Mouse (Mus musculus) spleen, adult 12 weeks (tissue): Measurements from ENCODE around the gene Eva1b.

Experiments used
- DNase-seq: peaks from one replicate; pipeline ENCODE4 v3.0.0; 2022; ENCODE audit warnings: low spot score

Gene Eva1b

DNA sequence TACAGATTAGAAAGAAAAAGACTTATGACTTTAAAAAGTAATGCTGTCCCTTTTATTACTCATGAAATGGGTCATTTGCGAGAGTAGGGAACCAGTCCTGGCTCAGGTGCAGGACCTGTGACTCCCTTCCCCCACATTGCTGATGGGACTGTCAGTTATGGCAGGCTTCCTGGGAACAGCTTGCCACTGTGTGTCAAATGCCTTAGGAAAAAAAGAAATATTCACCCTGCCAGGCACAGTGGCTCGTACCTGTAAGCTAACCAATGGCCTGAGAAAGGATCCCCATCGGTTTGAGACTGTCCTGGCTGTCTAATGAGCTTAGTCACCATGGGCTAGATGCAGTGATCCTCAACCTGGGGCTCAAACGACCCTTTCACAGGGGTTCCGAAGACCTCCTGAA is 27.5 kb upstream of the Eva1b start:
- no peak for DNase-seq

DNA sequence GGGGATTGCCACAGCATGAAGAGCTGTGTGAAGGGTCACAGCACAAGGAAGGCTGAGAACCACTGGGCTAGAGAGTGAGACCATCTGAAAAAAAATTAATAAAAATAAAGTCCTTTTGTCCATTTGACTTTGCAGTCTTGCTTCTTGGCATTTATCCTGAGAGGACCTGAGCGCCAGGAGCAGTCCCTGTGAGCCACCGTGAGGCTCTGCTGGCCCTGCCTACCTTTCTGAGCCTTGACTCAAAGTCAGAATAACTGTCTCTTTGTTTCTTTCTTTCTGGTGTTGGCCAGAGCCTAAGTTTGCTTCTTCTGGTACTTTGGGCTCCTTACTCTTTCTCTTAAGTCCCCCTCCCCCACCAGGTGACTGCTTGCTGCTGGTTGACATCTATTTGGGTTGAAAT is 27.0 kb upstream of the Eva1b start:
- DNase-seq, result no peak

DNA sequence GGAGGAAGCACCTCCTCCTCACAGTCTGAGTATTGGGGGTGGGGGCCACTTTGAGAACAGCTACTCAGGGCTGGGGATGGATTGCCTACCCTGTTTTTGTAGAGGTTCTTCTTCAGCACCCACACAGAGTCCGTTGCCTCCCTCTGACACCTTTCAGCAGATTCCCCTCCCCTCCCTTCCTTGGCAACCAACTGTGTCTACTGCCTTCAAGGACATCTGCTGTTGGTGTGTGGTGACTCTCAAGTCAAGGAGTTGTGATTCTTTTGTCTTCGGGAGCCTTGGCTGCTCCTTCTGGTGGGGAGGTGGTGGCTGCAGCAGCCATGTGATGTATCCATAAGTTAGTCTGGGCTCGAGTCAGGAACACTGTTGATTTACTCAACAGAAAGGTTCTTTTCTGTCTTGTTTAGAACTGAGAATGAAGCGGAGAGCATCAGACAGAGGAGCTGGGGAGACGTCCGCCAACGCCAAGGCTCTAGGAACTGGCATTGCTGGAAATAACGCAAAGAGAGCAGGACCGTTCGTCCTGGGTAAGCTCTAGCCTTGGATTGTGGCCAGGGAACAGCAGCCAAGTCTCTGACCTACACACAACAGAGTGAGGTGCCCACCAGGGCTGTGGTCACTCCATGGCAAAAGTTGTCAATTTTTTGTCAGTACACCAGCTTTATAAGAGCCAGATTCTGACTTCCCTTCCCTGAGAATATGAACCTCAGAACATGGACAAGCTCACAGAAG is 24.1 kb upstream of the Eva1b start:
- no peak for DNase-seq

DNA sequence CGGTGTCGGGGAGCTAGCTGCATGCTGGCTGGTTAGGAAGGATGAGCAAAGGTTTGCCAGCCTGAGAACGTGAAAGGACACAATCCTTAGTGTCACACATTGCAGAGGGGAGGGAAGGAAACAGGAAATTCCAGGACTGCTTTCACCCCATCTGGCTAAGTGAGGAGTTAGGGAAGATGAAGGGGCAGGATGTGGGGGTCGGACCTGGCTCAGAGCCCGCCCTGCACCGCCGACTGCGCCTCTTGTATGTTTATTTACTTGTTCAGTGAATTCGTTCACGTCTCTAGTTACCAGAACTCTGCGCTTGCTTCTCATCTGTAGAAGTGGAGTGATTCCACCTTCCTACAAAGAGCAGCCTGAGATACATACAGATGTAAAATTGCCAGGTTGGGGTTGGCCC is 17.0 kb upstream of the Eva1b start:
- no peak for DNase-seq

DNA sequence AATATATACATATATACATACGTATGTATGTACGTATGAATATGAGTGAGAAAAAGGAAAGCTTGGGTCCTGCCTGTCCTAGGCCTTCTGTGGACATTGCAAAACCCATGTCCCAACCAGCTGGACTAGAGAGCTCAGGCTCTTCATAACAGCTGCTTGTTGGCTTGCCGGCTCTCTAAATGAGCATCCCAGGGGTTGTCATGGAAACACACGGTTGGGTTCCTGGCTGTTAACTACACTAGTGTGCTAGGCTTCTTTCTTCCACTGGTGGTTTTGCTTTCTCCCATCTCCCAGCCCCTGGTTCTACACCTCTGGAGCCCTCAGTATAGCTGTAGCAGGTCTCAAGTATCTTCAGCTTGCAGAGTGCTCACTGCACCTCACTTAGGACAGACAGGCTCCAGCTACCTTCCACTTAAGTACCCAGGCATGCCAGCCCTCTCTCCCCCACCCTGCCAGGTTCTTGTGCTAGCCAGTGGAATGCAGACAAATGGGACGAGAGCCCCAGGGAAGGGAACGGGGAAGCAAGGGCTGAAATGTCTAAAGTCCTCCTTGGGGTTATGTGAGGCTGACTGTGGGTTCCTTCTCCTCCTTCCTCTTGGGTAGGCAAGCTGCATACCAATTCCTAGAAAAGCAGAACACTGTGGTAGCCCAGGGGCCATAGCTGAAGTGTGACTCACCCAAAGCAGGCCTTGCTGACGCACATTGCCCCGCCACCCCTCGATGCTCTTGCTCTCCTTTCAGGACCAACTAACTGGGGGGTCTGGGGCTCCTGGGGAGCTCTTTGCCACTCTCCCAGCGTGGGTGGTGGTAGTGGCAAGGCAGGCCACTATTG is 16.0 kb upstream of the Eva1b start:
- no peak for DNase-seq

DNA sequence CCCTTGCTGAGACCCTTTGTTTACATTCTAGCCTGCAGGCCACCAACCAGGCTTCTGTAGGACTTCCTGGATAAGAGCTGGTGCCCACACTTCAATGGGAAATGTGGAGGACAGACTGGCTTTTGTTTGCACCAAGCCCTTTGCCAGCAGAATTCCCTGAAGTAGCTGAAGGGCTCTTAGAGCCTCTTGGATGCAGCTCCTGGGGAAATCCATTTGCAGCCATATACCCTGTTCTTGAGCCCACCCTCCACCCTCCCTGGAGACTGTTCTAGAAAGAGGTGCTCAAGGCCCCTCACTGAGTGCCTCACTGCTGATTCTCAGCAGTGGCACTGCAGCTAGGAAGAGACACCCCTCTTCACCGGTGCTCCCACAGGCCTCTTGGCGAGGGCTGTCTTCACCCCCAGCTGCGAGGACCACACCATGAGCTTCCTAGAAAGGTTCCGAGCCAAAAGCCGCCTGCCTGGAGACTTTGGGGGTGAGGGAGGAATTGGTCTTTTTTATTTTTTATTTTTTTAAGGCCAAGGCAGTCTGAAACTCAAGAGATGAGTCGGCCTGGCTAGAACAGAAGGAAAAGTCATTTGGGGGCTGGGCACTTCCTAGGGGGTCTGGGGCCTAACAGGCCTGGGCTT is 14.8 kb upstream of the Eva1b start:
- DNase-seq, result no peak

DNA sequence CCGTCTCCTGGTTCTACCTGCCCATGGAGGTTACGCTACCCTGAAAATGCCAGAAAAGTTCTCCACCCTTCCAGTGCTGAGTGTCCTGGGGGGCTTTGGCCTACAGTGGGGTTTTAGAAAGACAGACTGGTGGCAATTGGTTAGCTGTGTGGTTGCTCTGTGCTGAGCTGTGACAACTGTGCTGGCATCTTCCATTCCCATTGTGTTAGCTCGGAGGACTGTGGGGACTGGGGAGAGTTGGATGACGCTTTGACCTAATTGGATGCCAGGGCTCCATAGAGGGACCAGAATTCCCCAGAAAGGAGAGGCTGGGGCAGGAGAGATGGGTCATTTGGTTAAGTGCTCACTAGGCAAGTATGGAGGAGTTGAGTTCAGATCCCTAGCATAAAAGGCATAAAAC is 13.3 kb upstream of the Eva1b start:
- DNase-seq, result no peak

DNA sequence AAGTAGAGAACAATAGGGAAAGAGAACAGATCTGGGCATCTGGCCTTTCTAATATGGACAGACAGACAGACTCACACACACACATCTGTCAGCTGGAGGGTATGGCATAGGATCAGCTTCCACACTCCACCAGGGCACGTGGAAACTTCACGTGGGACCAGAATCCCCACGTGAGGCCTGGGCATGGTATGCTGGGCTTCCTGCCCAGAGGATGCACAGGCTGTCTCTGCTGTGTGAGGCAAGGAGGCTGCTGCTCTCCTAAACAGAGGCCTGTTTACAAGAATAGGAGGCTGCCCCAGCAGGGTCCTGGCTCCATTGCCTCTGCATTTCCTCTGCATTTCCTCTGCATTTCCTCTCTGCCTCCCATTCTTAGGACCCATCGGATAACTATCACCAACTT is 12.9 kb upstream of the Eva1b start:
- DNase-seq, result no peak

DNA sequence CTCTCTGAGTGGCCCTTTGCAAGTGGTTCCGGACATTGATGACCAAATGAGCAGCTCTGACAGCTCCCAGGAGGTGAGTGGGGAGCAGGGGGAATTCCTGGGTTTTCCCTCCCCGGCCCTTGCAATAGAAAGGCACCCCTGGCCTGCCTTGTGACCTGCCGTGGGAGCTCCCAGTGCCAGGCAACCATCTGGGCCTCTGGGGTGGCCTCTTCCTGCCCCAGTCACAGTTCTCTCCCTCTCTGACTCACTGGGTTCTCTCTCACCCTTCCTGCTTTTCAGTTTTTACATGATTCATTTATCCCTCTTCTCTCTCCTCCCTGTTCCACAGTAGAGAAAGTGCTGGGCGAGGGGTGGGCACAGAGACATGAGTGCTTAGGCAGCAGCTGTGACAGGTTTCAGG is 9.8 kb upstream of the Eva1b start:
- no peak for DNase-seq

DNA sequence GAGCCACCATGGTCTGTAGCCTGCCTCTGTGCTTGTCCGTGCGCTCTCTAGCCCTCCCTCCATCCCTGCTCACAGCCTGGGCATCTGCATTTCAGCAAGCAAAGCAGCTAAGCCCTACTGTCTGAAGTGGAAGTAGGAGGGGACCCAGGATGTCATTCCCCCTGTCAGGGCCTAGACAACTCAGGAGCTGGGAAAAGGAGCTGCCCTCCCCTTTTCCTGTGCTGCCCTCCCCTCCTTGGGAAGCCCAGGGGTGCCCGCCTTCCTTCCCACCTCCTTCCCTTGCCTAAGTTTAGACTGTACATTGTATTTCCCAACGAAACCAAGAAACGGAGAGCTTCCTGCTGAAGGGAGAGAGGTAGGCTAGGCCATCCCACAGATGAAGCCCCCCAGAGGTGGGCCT is 6.5 kb upstream of the Eva1b start:
- no peak for DNase-seq

DNA sequence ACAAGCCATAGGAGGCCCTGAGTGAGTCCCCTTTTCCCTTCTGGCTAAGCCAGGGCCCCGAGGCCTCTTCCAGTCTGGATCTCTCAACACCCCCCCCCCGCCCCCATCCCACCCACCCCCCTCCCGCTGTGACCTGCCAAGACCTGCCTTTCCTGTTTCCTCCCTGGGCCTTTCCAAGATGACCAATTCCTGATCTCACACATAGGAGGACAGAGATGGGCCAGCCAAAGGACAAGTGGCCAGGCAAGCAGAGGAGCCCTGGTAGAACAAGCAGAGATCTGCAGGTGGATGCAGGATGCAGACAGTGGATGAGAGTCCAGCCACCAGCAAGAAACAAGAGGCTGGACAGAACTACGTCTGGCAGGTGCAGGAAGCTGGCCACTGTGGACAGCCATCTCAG is 2.1 kb upstream of the Eva1b start:
- no peak for DNase-seq

DNA sequence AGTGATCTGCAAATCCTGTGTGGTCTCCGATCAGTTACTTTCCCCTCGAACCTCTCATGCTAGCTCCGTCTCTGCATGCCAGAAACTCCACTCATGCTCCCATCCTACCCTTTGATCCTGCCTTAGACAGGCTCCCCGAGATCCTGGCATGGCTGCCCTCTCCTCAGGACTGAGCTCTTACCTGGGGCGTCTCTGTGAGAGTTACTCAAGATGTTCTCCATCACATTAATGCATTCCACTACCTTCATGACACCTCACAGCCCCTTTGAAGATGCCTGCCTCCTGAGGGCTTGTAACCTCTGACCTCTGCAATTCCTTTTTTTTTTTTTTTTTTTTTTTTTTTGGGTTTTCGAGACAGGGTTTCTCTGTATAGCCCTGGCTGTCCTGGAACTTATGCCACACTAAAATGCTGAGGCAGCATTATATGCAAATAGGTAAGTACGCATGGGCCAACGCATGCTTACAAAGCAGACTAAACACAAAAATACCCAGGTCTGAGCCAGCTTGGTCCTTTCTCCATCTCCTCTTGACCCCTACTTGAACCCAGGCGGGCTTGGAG is 491 bp upstream of the Eva1b start:
- DNase-seq, result no peak

DNA sequence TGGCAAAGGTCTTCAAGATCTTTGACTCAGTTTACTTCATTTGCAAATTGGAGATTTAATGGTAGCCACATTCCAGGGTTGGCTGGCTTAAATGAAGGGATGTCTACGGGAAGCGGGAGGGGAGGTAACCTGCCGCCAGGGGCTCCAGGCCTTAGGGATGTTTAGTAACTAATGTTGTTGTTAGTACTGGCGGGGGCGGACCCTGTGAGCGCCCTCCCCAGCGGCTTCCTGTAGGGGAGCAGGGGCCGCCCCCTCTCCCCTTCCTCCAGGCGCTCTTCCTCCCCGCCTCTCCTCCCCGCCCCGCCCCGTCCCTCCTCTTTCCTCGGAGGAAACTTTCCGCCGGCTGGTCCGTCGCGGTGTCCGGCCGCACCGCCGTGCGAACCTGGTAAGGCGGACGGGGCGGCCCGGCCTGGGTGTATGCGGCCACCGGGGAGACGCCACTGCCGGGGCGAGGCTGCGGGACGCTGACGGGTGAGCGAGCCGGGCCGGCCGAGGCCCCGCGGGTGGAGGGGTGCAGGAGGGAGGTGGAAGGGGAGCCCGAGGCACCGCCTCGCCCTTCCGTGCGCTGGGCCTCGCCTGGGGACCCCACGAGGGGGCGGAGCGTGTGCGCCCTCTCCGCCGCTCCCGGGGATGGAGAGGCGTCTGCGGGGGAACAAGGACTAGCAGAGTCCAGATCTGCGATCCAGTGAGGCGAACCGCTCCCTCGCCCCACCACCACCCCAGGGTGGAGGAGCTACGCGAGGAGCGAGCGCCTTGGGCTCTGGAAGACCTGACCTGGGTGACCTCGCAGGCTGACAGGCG is 817 bp downstream of the Eva1b start:
- no peak for DNase-seq

DNA sequence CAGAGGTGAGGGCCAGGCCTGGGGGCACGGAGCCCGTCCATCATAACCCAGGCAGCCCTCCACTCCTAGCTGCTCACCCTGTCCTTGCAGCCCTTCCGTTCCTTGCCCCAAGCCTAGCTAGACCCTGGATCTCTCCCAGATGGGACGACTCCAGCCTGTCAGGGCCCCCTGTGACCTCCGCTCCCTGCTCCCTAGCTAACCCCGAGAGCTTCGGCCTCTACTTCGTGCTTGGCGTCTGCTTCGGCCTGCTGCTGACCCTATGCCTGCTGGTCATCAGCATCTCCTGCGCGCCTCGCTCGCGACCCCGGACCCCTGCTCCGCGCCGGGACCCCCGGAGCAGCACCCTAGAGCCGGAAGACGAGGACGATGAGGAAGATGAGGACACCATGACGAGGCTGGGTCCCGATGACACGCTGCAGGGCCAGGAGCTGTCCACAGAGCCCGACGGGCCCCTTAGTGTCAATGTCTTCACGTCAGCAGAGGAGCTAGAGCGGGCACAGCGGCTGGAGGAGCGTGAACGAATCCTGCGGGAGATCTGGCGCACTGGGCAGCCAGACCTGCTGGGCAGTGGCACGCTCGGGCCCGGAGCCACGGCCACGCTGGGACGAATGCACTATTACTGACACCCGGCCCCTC is 1.6 kb downstream of the Eva1b start:
- DNase-seq, result no peak

DNA sequence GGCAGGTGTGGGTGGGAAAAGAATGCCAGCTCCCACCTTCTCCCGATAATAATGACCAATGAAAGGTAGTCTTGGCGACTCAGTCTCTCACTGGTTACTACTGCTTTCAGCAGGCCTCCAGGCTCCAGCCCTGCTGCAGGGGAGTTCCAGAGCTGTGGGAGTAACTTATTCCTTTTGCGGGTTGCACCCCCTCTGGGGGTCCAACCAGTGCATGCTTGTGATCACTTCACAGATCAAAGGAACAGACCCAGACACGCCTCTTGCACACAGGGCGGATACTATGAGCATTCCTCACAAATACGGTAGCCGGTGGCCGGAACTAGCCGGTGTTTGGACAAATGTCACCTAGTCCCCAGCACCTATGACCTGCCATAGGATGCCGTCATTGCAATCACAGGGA is 2.3 kb downstream of the Eva1b start:
- DNase-seq, result no peak

DNA sequence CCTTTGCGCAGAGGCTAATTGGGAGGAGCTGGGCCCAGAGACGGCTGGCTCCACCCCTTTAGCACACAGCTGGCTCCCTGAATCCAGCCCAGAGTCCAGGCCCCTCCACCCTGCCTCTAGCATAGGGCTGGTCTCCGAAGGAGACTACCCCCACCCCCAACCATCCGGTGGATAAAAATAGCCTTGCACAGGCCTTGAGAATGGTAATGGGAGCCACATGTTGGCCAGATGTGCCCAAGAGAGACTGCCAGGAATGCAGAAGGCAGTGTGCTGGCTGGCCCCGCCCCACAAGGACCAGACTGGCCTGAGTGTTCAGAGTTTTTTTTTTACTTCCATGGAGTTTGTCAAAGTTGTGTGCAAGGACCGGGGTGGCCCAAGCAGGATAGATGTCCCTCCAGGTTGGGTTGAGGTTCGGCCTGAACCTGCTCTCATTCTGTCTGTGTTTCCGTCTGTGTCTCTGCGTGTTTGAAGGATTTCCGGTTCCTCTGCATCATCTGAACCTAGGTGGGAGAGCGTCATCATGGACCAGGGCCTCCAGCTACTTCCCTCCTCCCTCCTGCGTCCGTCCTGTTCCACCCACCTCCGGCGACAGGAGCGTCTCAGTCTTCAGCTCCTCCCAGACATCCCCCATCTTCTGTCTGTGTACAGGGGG is 2.9 kb downstream of the Eva1b start:
- no peak for DNase-seq

DNA sequence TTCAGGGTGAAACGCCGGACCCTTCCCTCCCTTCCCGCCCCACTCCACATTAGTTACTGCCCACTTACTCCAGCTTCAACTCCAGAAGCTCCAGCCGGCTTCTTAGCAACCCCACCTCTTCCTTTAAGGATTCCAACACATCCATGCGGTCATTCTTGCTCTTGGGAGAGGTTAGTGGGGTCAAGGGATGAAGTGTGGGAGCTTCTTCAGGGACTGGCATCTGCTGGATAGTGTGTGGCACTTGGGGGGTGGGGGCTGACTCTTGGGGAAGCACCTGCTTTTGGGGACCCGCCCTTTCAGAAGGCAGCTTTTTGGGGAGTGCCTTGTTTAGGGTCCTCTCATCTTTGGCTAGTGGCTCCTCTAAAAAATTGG is 3.4 kb downstream of the Eva1b start:
- DNase-seq, result no peak

DNA sequence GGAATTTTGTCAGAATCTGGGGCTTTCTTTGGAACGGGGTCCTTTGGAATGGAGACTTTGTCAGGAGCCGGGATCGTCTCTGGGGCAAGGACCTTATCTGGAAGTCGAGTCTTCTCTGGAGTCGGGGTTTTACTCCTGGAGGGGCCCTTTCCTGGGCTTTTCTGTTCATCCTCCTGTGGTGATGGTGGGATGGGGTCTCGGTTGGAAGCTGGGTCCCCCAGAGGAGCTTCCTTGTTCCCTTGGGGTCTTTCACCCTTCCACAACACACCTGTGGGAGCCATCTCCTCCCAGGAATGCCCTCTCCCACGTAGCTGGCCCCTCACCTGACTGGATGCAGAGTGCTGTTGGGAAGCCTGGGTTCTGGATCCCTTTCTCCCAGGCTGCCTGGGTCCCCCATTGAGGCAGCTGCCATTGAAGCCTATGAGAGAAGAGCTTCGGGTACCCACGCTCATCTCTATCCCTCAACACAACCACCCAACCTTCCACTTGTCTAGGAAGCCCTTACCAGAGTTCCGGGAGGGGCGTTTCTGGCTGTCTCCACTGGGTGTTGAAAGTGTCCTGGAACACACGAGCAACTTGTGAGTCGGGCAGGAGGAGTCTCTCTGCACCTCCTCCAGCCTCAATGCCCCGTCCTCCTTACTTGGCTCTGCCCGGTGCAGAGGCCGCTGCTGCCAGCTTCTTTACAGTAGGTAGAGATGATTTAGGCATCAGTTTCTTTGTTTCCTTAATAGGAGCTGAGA is 4.3 kb downstream of the Eva1b start:
- DNase-seq, result no peak

DNA sequence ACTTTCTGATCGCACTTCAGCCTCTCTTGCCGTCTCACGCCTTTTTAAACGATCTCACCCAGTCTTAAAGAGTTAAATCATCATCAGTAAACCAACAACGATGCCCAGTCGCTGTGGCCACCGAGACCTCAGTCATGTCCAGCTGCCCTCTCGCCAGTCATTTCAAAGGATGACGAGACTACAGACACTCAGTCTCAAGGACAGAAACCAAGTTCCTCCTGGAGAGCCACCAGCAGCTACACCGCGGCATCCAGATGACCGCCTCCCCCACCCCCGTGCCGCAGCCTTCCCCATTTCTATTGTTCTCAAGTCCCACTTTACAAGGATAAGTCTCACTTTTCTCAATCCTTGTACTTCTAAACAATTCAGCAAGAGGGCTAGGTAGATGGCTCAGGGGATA is 5.3 kb downstream of the Eva1b start:
- DNase-seq, result no peak

DNA sequence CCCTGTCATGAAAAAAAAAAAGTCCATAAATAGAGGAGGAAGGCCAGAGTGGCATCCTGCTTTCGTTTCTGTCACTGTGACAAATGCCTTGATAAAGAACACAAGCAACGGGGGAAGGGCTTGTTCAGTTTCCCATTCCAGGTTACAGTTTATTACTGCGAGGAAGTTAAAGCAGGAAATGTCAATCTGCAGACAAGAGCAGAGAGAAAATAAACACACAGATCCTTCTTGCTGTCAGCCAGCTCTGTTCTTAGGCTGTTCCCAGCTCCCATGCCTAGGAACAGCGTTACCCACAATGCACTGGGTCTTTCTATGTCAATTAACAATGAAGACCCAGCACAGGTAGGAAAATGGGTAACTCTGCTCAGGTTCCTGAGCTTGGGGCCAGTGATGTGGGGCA is 7.6 kb downstream of the Eva1b start:
- DNase-seq, result no peak

DNA sequence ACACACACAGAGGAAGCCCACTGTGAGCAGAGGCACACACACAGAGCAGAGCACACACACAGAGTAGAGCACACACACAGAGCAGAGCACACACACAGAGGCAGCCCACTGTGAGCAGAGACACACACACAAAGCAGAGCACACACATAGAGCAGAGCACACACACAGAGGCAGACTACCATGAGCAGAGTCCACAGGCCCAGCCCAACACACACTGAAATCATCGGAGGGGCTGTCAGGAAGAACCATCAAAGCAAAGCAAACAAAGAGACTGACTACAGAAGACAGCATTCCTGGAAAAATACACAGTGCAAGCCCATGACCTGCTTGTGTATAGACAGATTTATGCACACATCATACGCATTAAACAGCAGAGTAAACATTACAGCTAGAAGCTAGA is 8.3 kb downstream of the Eva1b start:
- DNase-seq, result no peak
